Mouse (Mus musculus) liver, adult (tissue): ENCODE results near the gene Armc12.
A peak's percentile ranks its signal among the peaks of the same experiment; 100 is the strongest.

Experiments used
- GATA4 ChIP-seq: IDR thresholded peaks from 2 replicates; pipeline ENCODE4 v1.6.1; 2014; ENCODE audit warnings: mild to moderate bottlenecking, low read length; ENCODE audit not compliant: insufficient replicate concordance

Gene Armc12

DNA sequence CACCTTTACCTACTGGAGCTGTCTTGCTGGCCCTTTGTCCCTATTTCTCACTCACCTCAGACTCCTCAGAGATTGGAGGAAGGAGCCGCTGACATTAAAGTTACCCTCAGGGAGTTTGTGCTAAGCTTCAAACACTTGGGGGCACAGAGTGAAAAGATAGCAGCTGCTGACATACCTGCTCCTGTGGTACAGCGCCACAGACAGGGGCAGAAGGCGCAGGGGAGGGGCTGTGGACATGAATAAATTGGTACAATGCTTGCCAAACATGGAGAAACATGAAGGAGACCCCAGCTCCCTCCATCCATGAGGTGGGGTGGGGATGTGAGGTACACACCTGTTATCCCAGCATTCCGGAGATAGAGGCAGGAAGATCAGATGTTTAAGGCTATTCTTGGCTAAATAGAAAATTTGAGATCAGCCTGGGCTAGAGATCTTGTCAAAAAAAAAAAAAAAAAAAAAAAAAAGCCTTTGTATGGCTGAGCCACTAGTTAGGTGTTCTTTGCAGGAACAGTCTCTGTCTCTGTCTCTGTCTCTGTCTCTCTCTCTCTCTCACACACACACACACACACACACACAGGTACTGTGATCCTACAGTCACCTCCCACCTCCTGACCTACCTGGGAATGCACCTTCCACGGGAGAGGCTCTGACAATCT, 9.4 kb upstream of the Armc12 start:
- TF ChIP-seq GATA4, result no peak

DNA sequence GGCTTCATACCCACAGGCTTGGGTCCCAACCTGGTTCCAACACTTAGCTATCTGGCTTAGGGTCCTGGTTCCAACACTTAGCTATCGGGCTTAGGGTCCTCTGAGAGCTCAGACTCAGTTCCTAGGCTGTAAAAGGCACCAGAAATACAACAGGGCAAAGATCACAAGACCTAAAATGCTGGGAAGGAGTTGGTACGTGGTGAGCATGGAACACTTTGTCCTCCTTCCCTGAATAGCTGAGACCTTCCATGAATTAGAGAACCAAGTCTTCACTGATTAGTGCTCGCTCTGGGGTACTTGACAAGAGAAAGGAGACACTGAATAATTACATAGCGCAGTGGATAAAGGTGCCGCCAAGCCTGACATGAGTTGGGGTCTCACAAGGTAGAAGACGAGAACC, 8.7 kb upstream of the Armc12 start:
- TF ChIP-seq GATA4, result no peak

DNA sequence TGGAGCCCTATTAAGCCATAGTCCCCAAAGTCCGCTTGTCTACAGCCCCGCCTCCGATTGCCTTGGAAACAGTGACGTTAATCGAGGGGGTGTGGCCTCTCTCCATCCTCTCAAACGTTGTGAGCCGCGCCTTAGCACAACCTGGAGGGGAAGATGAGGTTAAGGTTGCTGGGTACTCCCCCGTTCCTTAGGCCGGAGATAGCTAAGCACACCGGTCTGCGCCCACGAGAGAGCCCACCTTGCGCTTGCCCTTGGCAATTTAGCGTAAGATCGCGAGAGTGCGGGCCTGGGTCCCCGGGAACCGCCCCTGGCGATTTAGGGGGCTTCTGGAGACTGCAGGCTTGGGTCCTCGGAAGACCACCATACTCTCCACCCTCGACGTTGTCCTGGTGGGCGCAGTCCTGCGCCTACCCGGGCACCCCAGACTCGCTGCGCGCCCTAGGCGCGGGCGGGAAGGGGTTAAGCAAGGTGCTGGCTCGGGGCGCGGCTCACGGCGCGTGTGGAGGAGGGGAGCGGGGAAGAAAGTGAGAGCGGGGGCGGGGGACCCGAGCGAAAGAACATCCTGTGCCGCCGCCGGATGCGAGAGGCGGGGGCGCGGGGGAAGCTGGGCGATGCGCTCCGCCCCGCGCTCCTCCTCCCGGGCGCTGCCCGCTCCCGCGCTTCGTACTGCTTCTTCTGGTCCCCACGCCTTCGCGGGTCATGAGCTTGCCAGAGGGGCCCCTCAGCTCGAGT, 7.8 kb upstream of the Armc12 start:
- TF ChIP-seq GATA4, result peak; percentile 20; the same call in 1 of the 2 replicates

DNA sequence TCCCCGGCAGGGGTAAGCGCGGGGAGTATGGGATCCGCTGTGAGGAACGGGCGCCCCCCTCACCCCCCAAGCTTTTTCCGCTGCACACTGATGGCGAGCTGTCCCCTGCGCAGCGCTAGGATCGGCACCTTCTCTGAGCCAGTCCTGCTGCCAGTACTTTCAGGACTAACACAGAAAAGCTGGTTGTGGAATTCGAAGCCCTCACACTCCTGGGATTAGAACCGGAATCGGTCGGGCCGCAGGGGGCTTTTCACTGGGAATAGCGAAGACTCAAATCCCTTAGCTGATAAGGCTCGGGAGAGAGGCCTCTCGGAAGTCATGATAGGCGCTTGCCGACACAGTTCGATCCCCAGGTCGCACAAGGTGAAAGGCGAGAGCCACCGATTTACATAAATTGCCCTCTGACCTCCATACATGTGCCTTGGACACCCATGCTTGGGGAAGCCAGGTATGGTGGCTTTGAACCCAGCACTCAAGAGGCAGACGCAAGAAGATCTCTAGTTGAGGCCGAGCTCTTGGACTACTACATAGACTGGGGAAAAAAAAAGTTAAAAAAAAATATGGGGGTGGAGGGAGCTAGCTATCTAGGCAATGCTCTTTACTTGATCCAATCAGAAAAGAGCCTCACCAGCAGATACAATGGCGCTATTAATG, 7.1 kb upstream of the Armc12 start:
- no peak for TF ChIP-seq GATA4

DNA sequence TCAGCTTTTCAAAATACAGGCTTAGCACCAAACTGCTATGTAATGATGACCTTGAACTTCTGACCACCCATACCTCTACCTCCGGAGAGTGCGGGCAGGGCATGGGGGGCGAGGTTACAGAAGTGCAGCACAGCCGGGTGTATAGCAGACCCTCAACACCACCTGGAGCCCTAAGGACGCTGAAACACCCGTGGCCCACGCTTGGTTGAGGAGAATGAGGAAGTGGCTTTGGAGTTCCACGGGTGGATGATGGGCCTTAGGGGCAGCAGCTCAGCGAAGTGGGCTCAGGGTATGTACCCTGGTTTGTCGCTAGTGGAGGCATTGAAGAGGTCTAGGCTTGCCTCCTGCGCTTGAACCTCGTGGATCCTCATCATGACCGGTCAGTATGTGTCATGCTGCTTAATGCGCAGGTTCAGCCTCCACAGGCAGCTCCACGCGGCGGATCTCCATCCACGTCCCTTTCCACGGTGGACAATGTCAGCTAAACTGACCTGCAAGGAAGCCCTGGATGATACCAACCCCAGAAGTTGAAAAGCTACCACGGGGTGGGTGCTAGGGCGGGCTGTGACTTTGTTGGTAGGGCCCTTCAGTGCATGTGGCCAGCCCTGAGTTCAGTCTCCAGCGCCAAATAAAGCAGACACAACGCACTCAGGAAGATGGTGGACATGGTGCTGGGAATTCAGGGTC, 6.5 kb upstream of the Armc12 start:
- no peak for TF ChIP-seq GATA4

DNA sequence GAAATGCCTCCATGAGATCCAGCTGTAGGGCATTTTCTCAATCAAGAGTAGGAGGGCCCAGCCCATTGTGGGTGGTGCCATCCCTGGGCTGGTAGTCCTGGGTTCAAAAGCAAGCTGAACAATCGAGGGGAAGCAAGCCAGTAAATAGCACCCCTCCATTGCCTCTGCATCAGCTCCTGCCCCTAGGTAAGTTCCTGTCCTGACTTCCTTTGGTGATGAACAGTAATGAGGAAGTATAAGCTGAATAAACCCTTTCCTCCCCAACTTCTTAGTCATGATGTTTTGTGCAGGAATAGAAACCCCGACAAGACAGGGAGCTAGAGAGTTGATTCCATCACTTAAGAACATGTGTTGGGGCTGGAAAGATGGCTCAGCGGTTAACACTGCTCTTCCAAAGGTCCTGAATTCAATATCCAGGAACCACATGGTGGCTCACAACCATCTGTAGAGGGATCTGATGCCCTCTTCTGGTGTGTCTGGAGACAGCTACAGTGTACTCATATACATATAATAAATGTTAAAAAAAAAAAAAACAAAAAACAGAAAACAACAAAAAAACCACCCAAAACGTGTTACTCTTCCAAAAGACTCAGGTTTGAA, 5.7 kb upstream of the Armc12 start:
- no peak for TF ChIP-seq GATA4

DNA sequence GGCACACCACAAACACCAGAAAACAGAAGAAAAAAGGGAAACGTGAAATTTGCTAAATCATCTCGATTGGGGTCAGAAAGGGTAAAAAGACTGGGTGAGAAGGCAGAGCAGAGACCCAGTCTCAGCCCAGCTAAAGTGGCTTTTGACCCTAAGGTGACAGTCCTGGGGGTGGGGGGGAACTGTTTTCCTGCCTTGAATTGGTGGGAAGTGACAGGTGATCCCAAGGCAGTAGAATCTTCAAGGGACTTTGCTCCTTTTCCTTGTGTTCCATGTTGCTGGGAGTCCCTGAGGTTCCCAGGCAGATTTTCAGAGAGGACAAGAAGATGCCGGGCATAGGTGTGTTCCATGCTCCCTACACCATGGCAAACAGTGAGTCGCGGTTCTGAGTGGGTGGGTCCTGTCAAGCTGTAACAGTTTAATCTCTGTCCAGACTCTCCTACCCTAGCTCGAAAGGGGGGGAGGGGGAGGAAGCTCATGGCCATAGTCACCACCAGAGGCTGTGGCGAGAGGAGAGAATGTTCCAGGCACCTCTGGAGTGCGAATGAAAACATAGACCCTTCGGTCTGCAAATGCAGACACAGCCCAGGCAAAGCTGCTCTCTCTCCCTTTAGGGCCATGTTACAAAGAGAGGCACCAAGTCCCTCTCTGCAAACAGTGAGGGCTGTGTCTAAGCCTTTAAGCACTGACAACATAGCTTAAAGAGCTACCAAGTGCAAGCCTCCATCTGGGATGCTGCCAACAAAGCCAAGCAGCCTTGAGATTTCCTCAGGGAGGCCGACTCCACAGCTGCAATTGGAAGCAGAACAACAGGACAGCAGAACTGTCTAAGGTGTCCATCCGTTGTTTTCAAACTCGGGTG, 3.2 kb upstream of the Armc12 start:
- TF ChIP-seq GATA4, result no peak

DNA sequence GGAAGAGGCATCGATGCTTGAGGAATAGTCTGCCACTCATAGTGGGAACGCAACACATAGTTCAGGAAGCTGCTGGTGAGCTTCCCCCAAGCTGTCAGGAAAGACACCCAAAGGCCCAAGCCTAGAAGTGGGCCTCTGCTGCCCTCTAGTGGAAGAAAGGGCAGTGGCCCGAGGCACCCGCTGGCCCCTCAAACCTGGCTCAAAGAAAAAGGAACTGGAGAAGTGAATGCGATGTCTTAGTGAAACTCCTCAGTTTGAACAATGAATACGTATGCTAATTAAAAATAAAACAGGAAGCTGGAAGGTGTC, 2.6 kb upstream of the Armc12 start:
- TF ChIP-seq GATA4, result no peak

DNA sequence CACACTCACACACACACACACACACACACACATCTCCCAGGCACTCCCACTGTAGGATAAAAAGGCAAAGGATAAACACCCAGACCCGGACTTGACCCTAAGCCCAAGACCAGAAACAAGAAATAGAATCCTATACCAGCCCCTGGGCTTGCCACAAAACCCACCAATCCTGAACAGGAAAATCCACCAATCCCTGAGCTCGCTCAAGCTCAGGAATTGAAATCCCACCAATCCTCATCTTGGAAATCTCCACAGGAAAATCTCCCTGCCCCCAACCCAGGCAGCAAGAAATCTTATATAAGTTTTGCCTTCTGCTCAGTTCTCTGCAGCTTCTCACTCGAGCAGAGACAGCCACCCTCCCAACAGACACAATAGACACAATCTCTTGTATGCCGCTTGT, 1.5 kb upstream of the Armc12 start:
- TF ChIP-seq GATA4, result no peak

DNA sequence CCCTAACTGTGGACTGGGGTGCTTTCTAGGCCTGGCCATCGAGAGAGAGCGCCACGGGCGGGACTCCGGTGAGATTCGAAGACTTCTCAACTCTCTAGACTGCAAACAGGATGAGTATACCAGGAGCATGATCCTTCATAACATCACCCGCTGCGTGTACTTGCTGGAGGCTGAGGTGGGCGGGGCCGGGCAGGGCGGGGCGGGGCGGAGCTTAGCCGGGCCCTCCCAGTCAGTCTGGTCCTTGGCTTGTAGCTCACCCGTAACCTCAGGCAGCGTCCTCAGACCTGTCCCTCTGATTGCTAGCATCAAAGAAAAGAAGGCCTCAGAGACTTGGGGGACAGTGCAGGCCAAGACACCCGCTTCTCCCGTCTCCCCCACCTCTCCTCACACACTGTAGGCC, 1.3 kb downstream of the Armc12 start:
- no peak for TF ChIP-seq GATA4

DNA sequence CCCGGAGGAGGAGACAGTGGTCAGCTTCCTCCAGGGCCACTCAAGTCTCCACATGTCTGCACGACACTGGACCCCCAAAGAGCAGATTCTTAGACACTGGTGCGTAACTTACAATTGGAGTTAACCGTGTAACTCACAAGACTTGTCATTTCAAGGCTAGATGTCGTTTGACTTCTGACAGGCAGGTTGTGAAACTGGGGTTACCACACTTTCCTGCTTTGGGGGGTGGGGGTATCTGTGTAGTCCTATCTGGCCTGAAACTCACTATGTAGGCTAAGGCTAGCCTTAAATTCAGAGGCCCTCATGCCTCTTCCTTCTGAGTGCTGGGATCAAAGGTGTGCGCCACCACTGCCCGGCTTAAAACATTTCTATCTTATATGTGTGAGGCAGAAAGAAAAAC, 2.0 kb downstream of the Armc12 start:
- no peak for TF ChIP-seq GATA4

DNA sequence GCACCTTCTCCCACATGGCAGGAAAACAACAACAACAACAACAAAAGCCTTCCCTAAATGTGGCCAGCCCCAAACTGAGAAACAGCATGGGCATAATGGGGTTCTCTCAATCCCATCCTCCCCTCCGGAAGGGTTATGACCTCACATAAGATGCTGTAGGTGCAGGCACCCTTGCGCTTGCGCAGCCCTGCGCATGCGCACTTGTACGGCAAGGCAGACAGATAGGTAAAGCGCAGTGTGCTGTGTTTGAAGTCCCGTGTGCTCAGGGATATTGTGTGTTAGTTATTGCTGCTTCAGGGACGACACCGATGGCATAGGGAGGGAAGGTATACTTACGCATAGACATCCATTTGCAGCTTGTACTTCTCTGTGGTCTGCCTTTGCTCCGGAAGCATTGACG, 2.7 kb downstream of the Armc12 start:
- TF ChIP-seq GATA4, result no peak

DNA sequence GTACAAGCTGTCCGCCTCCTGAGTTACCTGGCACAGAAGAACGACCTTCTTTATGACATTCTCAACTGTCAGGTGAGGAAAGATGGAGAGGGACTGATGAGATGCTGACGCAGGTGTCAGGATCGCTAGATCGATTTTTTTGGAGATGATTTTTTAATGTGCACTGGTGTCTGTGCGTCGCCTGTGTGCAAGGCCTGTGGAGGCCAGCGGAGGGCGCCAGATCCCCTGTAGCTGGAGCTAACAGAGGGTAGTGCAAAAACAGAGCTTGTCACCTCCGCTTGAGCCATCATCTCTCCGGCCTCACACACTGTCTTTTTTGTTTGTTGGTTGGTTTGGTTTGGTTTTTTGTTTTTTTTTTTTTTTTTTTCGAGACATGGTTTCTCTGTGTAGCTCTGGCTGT, 7.3 kb downstream of the Armc12 start:
- TF ChIP-seq GATA4, result no peak

DNA sequence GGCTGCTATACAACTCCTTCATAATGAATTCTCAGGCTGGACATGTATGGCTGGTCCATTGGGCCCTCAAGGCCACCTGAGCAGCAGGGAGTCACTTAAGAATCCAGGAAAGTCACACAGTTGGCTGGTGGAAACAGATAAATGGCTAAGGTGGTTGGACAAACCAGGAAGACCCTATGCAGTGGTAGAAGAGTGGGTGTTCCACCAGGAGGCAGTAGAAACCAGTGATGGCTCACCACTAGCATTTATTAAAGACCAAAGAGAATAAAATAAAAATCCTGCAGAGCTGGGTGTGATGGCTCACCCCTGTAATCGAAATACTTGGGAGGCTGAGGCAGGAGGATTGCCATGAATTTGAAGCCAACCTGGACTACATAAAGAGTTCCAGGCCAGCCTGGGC, 16.3 kb downstream of the Armc12 start:
- no peak for TF ChIP-seq GATA4

DNA sequence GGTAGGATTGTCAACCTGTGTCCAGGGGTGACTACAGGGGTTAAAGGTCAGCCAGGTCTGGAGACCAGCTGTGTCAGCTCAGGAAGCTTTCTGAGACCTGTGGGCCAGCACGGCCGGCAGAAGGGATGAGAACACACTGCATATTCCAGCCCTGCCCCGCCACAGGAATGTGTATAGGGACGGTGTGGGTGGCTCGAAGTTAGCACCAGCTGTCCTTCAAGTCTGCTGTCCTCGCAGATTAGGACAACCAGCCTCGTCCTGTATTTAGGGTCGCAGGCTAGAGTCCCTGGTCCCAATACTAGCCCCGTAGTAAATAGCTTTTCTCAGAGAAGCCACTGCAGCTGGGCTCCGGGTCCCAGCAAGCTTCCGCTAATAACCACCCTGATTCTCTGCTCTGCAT, 17.9 kb downstream of the Armc12 start:
- no peak for TF ChIP-seq GATA4
